33 mouse cellular contexts compared by ENCODE assay signal in genomic region chr17:78495929-78496328, GRCm38 (mm10). TPM values are rescaled to one million over a fixed set of nuclear protein-coding genes. Genes with fewer than 3 reads are reported as not detected.
"Had no signal": no experiment of that assay in that cellular context is flagged by ENCODE, and none has a peak within 500 bp of the region (broad histone marks: within the 10 kb centered on the region; RNA-seq: fewer than 3 reads in every experiment).

No protein-coding gene starts in this region.

- H3K4me3 ChIP-seq: heart, embryonic 10.5 days; heart, embryonic 12.5 days; heart, embryonic 13.5 days; heart, embryonic 15.5 days; hindbrain, embryonic 10.5 days; hindbrain, embryonic 12.5 days; hindbrain, embryonic 13.5 days; hindbrain, embryonic 15.5 days; kidney, embryonic 15.5 days; layer of hippocampus, adult 2 months; left cerebral cortex, adult 2 months had no signal

- H3K4me2 ChIP-seq: heart, embryonic 12.5 days; heart, embryonic 13.5 days; heart, embryonic 15.5 days; hindbrain, embryonic 12.5 days; hindbrain, embryonic 13.5 days; hindbrain, embryonic 14.5 days; hindbrain, embryonic 15.5 days; kidney, embryonic 15.5 days had no signal

- H3K27ac ChIP-seq: heart, embryonic 10.5 days; heart, embryonic 13.5 days; heart, embryonic 15.5 days; hindbrain, embryonic 10.5 days; hindbrain, embryonic 12.5 days; hindbrain, embryonic 13.5 days; hindbrain, embryonic 14.5 days; hindbrain, embryonic 15.5 days; hindbrain, postnatal 0 days; kidney, embryonic 15.5 days; kidney, postnatal 0 days; layer of hippocampus, adult 2 months; left cerebral cortex, adult 2 months had no signal

- H3K9me3 ChIP-seq: heart, embryonic 10.5 days; heart, embryonic 12.5 days; heart, embryonic 13.5 days; heart, embryonic 15.5 days; hindbrain, embryonic 10.5 days; hindbrain, embryonic 12.5 days; hindbrain, embryonic 13.5 days; hindbrain, embryonic 15.5 days; kidney, embryonic 15.5 days had no signal

- DNase-seq: heart, postnatal 10 days; heart, postnatal 14 days; heart, postnatal 36 days; heart, postnatal 4 days; kidney, adult 11 months; kidney, adult 18-20 months; kidney, adult 2 months; kidney, adult 8-10 months; kidney, adult 9 months; kidney, postnatal 10 days; kidney, postnatal 14 days; kidney, postnatal 25 days; kidney, postnatal 36 days; kidney, postnatal 4 days; layer of hippocampus, adult 9-11 months; layer of hippocampus, postnatal 36 days had no signal

- H3K36me3 ChIP-seq: heart, embryonic 10.5 days; heart, embryonic 12.5 days; heart, embryonic 13.5 days; heart, embryonic 15.5 days; hindbrain, embryonic 10.5 days; hindbrain, embryonic 12.5 days; hindbrain, embryonic 13.5 days; hindbrain, embryonic 15.5 days; kidney, embryonic 15.5 days had no signal

- ATAC-seq: hindbrain, embryonic 16.5 days; hindbrain, postnatal 0 days; inflammation-experienced regulatory T-cells, adult 6 months had no signal

- H3K9ac ChIP-seq: heart, embryonic 12.5 days; heart, embryonic 13.5 days; heart, embryonic 15.5 days; hindbrain, embryonic 12.5 days; hindbrain, embryonic 13.5 days; hindbrain, embryonic 14.5 days; hindbrain, embryonic 15.5 days; kidney, embryonic 15.5 days had no signal

- H3K27me3 ChIP-seq: heart, embryonic 12.5 days; heart, embryonic 13.5 days; heart, embryonic 15.5 days; hindbrain, embryonic 12.5 days; hindbrain, embryonic 13.5 days; hindbrain, embryonic 15.5 days; kidney, embryonic 15.5 days had no signal

- H3K4me1 ChIP-seq: heart, embryonic 10.5 days; heart, embryonic 12.5 days; heart, embryonic 13.5 days; heart, embryonic 15.5 days; hindbrain, embryonic 12.5 days; hindbrain, embryonic 13.5 days; hindbrain, embryonic 15.5 days; kidney, embryonic 15.5 days had no signal

RNA-seq across cellular contexts. Expression of gene Vit, which starts 11.9 kb away (rescaled TPM):
- polyA plus RNA-seq: heart, embryonic 13.5 days; heart, embryonic 14.5 days had no signal
